Mouse (Mus musculus): ENCODE results near the gene Gm49336.

Gm49336 gene

DNA sequence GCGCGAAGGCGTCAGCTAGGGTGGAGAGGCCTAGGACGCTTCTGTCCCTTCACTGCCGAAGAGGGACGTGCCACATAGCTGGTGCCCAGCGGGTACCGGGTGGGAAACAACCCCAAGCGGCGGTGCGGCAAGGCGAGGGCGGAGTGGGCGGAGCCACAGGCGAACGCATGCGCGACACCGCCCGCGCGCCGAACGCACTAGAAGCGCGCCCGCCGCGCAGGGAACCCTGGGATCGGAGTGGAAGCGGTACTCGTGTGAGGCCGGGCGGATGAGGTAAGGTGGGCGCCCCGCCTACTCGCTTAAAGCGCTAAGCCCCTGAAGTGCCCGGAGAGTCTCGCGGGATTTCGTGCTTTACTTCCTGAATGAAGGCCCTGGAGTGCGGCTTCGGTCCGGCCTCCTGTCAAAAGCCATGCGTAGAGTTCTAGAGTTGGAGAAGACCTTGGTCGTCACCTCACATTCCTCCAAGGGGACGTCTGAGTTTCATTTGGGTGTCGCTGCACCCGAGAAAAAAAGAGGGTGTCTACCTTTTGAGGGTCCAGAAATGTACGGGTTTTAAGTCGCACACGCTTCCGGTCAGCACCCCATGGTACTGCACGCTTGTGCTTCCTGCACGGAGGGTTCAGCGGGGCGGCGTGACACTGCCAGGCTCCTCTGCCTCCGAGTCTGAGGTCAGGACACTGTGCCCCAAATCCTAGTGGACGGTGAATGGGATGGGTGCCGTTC, at the start of gene Gm49336, which contains the start of gene Nupl1:
Gm49336 (minus strand) TSS at position 227 of the 723 bp plus-strand sequence.
Nupl1 (minus strand) TSS at position 151 of the 723 bp plus-strand sequence.
- DNase-seq (ENCODE audit: low spot score) = peak; percentile 100

DNA sequence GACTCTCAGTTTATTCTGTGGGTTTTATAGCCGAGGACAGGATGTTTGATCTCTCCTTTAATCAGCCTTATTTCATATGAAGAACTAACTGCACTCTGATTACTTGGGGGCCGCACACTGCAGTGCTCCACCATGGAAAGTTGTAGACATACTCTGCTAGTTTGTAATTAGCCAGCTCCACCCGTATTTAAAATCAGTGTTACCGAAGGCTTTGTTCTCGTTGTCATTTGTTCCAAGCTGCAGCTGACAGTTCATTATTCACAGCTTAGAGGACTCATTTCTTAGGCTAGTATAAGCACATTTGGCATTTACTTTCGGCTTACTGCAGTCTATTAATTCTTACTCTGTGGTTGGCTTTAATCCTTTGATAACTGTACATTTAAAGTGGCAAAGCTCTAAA, 49.7 kb upstream of the Gm49336 start:
- DNase-seq (ENCODE audit: low spot score) = no peak

DNA sequence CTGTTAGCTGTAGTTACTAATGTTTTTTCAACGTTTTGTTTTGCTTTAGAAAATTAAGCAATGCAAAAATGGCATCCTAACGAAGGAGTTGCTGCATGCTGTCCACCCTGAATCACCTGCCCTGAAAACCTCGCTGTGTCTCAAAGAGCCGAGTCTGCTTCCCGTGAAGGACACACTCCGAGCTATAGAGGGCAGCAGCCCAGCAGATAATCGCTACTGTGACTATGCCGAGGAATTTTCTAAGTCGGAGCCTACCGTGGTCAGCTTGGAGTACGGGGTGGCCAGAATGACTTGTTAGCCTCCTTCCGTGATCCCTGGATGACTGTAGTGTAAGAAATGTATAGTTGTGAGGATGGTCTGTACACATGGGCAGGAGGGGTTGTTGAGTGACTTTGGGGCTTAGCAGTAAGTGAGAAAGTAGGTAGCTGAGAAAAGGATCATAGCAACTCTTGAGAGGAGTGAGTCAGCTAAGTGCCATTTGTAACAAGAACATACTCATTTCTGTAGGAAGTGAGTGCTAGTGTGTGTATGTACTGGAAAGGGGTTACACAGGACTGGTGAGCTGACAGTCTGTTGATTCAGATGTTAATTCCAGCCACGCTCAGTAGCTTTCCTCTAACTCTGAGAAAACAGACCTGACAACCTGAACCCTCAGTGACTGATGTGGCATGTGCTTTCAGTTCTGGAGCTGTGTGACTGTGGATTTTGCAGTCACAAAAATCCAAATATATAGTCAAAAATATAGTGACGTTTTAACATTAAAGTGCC, 49.1 kb upstream of the Gm49336 start:
- DNase-seq (ENCODE audit: low spot score) = peak; percentile 12

DNA sequence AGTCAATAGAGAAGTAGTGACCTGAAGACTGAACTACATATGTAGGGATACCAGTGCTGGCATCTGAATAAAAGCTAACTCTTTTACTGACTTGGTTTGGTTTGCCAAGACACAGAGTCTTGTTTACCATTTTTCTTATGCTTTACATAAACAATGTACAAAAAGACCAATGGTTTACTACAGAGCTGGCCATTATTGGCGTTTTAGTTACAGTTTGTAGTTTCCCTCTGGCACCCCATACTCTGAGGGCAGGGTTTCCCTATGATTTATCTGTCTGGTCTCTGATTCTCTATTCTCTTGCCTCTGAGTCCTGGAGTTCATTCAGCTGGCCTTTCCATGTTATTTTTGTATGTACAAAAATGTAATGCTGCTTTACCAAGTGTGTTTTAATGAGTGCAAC, 44.2 kb upstream of the Gm49336 start:
- DNase-seq (ENCODE audit: low spot score) = no peak

DNA sequence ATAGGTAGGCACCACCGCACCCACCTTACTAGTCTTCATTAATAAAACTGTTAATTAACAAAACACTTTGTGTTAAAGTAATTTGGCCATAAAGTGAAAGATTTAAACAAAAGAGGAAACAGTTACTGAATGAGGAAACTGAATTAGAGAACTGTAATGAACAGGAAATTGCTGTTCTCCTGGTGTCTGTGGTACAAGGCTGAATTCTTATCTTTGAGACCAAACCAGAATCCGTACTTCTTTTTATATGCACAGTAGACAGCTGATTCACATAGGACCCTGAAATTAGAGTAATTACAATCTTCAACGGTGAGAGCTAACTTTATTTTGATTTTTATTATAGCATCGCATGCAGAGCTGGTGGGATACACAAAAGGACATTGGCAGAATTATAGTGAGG, 39.1 kb upstream of the Gm49336 start:
- DNase-seq (ENCODE audit: low spot score) = no peak

DNA sequence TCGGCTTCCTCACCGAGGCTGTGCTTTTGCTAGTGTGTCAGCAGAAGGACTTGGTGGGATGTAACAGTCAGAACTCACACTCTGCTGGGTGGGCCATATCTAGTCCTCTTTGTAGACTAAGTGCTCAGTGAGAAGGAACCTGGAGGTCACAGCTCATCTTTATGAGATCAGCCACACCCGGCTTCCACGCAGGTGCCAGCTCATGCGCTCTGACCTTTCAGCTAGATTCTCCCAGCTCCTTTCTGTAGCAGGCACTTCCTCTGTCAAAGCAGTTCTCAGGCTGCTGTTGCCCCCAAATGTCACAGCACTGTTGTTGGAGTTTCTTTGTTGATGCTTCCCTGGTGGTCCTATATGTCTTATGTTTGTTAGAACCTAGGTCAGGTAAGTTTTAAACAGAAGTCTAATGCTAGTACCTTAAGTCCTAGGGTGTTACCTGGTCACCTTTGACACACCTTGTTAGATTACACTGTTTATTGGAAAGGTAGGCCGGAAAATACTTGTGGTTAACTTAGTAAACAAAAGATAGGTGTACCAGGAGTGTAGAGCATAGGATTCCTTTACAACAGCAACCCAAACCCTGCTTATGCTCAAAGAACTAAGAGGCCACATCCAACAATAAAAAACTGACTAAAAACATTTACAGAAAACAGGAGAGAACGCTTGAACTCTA, 35.0 kb upstream of the Gm49336 start:
- DNase-seq (ENCODE audit: low spot score) = no peak

DNA sequence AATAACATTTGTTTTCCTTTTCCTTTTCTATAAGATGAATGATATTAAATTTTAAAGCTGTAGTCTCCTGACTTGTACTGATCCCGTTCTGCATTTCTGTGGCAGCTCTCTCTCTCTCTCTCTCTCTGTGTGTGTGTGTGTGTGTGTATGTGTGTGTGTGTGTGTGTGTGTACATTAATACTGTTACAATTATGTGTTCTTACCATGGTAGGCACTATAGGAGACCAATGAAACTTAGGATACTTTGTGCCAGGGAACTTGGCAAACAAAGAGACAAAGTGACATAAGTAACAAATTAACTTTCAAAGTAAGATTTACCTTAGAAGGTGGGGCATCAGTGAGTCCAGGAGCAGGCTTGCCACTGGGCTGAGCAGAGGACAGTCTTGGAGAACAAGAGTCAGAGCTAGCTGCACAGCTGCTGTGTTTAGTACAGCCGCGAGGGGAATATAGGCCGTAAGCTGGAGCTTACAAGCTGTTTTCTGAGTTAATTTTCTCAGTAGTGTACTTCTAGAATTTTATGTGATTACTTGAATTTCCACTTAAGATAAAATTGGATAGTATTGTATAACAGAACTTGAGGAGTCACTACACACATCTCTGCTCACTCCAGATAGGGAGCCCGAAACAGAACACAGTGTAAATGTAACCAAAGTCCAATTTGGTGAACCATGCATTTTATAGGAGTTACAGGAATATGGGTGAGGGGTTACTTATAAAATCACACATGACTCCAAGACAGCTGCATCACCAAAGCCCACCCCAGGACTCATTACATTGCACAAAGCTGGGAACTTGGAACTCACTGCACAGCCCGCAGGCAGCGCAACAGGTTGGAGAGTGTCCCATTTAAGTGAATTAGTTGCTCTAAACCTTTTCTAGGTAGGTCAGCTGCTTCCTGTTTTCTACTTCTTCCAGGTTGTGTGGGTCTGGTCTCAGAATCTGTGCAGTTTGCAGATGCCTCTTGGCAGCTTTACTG, 24.3 kb upstream of the Gm49336 start:
- DNase-seq (ENCODE audit: low spot score) = no peak

DNA sequence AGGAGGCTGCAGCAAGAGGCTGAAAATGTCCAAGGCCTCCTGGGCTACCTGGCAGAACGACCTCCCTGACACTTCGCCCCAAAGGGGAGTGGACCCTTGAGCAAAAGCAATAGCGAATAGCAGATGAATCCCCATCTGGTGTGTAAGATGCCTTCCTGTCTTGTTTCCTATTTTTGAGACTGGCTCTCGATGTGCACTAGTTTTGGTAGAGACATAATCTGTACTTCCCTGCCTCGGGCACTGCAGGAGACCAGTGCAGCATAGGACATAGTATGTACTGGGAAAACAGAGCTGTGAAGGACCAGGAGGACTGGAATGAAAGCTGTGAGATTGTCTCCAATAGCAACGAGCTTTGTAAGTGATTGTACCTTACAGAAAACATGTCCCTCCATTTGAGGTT, 22.0 kb upstream of the Gm49336 start:
- no peak for DNase-seq (ENCODE audit: low spot score)

DNA sequence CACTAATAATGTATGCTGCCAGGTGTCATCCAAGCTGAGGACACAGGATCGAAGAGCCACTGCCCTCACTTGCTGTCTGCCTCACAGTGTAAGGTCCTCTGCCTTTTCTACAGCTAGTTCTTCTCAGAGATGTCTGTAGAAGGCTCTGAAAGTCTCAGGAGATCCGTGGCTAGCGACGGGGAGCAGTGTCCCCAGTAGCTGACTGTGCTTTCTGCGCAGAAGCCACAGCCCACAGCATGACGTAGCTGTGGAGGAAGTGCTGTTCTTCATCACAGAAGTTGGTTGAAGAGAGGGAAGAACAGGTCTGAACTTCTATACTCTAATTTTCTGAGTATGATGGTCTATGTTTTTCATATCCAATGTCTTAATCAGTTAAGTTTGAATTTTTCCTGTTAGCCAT, 18.0 kb upstream of the Gm49336 start:
- DNase-seq (ENCODE audit: low spot score) = no peak

DNA sequence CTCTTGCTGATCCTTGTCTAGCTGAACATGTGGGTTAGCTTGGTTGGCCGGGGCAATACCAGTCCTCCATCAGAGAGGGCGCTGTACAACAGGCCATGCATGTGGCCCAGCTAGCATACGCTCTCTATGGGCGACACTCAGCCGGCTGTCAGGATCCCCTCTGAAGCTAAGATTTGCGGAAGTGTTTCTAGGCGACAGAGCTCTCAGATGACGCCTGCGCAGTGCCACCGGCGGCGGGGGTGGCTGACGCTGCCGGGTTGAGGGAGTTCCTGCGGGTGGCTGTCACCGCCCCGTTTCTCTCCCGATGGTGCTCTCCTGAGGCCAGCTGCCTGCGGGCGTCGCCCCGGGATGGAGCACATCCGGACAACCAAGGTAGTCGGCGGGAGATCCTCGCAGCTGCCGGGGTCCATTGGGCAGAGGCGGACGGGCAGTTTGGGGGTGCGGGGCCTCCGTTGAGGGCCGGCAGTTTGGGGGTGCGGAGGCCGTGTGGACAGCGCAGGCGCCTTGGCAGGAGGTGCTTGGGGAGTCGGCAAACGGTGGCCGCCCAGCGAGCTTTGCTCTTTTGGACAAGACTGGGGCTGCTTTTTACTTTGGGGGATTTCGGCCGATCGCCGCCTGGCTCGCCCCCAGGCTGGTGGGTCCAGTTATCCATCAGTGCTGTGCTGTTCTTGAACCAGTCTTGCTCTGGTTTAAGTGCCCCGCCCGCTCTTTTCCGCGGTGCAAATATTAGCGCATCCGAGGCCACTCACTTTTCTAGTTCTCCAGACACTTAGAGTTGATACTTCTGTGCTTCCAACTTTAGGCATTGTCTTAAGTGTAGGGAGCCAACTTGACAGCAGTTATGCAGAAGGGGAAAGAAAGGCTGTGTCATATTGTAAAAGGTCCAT, 13.9 kb upstream of the Gm49336 start, which contains the start of gene Mtmr6:
Mtmr6 (plus strand) TSS at position 239 of the 887 bp plus-strand sequence.
- DNase-seq (ENCODE audit: low spot score) = peak; percentile 99

DNA sequence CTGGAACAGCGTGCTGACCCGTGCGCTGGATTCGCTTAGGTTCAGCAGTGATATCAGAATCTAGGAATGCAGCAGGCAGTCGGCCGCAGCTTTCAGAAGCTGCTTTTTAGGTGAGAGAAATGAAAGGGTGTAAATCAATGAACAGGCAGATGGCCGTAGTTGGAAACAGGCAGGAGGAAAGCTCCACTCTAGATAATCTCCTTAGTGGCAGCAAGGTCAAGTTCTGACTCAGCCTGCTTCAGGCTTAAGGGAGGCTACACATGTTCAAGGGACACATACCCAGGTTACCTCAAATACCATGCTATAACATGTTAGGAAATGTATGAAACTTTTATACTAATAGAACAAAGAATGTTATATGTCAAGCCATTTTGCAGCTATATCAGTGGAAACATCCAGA, 11.0 kb upstream of the Gm49336 start:
- peak; percentile 5 for DNase-seq (ENCODE audit: low spot score)

DNA sequence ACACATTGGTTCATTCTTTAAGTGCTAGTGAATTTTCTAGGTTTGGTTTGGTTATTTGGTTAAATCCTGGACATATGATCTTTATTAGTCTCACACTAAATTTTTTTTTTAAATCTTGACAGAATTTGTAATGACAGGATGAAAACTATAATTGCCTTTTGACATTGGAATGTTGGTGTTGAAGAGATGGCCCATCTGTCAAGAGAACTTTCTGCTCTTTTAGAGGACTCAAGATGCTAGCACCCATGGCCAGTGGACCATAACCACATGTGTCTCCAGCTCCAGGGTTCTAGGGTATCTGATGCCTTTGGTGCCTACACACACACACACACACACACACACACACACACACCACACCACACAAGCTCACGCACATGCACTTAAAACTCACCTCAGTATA, 6.5 kb upstream of the Gm49336 start:
- DNase-seq (ENCODE audit: low spot score) = no peak

DNA sequence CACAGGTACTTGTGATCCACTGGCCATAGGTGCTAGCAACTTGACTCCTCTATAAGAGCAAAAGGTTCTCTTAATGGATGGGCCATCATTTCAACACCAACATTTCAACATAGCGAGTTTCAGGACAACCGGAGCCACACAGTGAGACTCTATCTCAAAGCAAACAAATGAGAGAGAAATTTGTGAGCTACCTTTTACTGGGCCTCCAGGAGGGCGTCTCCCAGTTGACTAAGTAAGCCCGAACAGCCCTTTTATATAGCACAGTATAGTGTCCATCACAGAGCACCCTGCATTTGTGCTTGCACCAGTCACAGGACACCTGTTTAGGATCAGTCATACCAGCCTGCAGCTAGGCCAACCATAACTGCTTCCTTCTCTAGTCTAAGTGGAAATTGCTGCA, 5.8 kb upstream of the Gm49336 start:
- DNase-seq (ENCODE audit: low spot score) = no peak

DNA sequence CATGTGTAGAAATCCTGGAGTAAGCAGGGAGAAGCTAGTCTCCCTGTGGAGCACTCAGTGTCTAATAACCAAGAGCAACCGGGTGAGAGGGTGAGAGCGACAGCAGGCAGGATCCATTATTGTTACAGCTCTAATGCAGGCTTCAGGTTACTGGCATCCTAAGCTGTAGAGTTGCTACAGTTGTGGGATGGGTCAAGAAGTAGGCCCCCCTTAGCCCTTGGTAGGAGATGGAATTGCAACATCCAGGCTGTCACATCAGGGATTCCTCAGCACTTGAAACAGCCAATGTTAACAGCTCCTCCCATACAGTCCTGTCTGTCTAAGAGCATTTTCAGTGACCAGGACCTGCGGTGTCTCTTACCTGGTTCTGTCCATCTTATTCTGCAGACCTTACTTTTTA, 5.0 kb upstream of the Gm49336 start:
- peak; percentile 38 for DNase-seq (ENCODE audit: low spot score)

DNA sequence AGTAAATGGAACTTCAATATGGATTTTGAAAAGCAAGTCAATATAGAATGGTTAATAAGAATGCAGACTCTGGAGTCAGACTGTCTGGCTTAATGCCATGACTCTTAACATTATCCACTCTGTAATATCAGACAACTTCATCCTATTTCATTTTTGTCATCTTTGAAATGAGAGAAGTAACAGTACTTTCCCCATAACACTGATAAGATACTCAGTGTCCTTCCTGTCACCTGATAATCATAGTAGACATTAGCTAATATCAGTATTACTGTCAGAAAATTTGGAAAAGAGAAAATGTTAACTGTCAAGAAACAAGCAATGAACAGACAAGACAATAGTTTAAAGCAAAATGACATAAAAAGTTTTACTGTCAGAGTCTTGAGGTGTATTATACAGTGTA, 3.5 kb upstream of the Gm49336 start:
- no peak for DNase-seq (ENCODE audit: low spot score)

DNA sequence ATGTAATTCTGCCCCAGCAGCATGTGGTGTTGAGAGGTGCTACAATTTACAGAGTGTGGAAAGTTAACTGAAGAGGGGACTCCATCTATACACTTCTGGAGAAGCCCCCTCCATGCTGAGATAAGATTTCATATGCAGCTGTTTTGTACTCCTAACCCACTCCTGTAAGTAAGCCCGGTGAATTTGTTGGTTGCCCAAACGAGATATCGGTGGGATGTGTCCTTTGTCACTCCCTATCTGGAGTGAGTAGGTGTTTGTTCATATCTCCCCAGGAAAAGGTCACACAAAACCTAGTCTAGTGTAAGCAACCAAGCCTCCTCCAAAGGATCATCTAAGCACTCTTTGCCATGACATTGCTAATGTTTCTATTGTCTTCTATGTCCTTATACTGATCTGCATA, 2.2 kb upstream of the Gm49336 start:
- DNase-seq (ENCODE audit: low spot score) = no peak

DNA sequence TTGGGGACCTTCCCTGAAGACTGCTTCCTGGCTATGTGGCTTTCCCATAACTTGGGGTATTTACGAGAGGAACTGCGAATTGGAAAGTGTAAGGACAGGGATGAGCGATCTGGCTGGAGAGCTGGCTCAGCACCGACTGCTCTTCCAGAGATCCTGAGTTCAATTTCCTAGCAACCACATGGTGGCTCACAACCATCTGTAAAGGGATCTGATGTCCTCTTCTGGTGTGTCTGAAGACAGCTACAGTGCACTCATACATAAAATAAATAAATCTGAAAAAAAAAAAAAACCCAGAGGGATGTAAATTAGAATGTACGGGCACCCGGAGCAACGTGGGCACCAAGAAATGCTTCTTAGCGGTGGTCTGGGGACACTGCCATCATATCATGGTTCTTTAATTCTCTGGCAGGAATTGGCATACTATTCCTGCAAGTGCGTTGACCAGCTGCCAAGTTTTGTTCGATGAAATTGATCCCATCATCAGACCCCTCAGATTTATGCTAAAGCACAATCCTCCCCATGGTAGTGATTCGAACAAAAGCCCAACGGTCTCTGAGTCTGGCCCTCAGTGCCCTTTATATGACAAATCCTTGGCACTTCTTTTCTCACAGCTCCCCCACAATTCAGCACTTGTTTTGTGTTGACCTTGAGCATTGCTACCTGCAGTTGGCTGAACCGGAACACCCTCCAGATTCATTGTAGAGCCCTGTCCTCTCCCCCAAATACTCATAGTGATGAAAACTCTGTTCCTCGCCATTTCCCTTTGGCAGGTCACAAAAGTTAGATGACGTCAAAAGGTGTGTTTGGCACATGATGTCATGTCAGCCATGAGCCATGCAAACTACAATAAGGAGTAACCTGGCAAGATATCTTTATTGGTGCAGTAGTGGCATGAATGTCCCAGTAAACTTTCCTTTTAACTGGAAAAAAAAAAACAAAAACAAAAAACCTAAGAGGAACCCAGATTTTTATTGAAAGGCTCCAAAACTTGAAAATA, 995 bp upstream of the Gm49336 start:
- peak; percentile 2 for DNase-seq (ENCODE audit: low spot score)

DNA sequence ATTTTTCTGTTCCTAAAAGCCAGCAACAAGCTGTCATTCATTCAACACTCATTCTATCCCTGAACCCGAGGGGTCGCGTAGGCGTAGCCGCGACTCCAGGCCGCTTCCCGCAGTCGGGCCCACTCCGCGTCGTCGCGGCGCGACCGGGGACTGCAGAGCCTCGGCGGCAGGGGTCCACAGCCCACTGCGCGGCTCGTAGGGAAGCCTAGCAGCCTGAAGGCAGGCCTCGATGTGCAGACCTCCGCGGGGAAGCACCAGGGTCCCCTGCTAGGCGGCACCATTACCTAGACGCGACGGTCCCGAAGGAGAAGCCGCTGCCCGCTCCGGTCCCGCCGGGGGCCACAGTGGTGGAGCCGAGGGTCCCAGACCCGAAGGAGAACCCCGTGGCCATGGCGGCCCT, 428 bp downstream of the Gm49336 start:
- DNase-seq (ENCODE audit: low spot score) = peak; percentile 63

DNA sequence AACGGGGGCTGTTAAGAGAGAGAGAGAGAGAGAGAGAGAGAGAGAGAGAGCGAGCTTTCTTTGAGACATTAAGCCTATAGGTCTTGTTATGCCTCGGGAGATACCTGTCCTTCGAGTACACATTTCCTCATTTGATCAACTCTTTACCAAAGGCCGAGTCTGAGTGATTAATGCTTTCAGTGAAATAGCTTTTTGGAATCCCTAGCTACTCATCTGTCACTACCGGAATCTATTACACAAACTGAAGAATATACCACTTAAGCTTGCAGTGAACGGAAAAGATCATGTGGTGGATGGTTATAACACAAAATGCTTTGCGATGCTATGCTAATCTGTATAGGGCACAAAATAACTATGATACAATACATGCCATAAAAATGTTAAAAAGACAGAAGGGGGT, 941 bp downstream of the Gm49336 start:
- DNase-seq (ENCODE audit: low spot score) = peak; percentile 24
